Mouse (Mus musculus): Measurements from ENCODE around the gene Siva1.

DNA sequence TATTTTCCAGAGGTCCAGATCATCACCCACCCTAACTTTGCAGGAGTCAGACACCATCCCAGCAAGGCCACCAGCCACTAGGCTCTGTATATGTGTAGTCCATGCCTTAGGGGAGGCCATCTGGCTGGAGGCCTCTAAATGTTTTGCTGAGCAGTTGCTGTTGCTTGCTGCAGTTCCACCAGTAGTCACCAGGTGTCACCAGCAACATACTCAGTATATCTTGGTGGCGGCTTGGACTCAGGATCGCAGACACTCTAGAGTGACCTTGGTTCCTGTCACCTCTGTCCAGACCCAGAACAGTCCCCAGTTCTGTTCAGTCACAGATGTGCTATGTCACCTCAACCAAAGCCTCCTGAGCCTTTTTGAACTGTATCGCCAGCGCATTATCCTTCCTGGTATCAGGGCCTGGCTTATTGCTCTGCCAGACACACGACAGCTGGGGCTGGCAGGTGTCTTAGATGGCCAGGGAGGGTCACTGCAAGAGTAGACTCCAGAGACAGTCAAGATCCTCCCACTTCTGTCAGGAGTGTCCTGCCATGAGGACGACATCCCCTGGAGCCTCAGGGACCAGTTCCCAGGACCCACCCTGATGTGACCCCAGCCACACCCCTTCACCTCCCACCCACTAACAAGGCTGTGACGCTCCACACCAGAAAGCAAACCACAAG, 8.8 kb downstream of the Siva1 start:
- TF ChIP-seq CTCF (conservative IDR thresholded peaks at IDR 0.05; ENCODE audit: low read length) (peak; percentile 97), NANOG (IDR thresholded peaks at IDR 0.05; ENCODE audit: borderline replicate concordance, low read length) (no peak), POU5F1 (IDR thresholded peaks at IDR 0.05; ENCODE audit: borderline replicate concordance, low read length) (no peak)

Measured in E14TG2a.4 (cell line).